Mouse (Mus musculus): ENCODE measurements around the gene Cib1.

Gene Cib1

GRCm38 (mm10) chr7:80201888-80202540 lies 30.6 kb downstream of the Cib1 start:
- DNase-seq (ENCODE audit: low spot score in 2 of 2) = no peak

- peak; percentile 42 to 54 for DNase-seq (ENCODE audit: low spot score in 2 of 2)
These were observed 31.6 kb downstream of the Cib1 start for GRCm38 (mm10) chr7:80200963-80201539.

- DNase-seq (ENCODE audit: low spot score in 2 of 2) = peak in 1 of 2 experiments; percentile 42
These were observed 32.0 kb downstream of the Cib1 start for GRCm38 (mm10) chr7:80200588-80200945.

- peak in 1 of 2 experiments; percentile 34 for DNase-seq (ENCODE audit: low spot score in 2 of 2)
These were observed 32.6 kb downstream of the Cib1 start for GRCm38 (mm10) chr7:80199851-80200587.

- no peak for DNase-seq (ENCODE audit: low spot score in 2 of 2)
These were observed 33.3 kb downstream of the Cib1 start for GRCm38 (mm10) chr7:80199286-80199685.

- DNase-seq (ENCODE audit: low spot score in 2 of 2) = peak; percentile 57 to 66
These were observed 33.8 kb downstream of the Cib1 start for GRCm38 (mm10) chr7:80198863-80199262.

- peak; percentile 82 to 85 for DNase-seq (ENCODE audit: low spot score in 2 of 2)
These were observed 34.5 kb downstream of the Cib1 start for GRCm38 (mm10) chr7:80197941-80198778.

GRCm38 (mm10) chr7:80197371-80197770 lies 35.2 kb downstream of the Cib1 start:
- peak; percentile 62 to 78 for DNase-seq (ENCODE audit: low spot score in 2 of 2)

GRCm38 (mm10) chr7:80195576-80196263 lies 36.9 kb downstream of the Cib1 start:
- peak; percentile 13 to 19 for DNase-seq (ENCODE audit: low spot score in 2 of 2)

GRCm38 (mm10) chr7:80195146-80195545 lies 37.5 kb downstream of the Cib1 start:
- peak in 1 of 2 experiments; percentile 28 for DNase-seq (ENCODE audit: low spot score in 2 of 2)

- peak; percentile 32 to 36 for DNase-seq (ENCODE audit: low spot score in 2 of 2)
These were observed 38.5 kb downstream of the Cib1 start for GRCm38 (mm10) chr7:80193941-80194739.

- DNase-seq (ENCODE audit: low spot score in 2 of 2) = peak; percentile 86 to 93
These were observed 40.2 kb downstream of the Cib1 start for GRCm38 (mm10) chr7:80192226-80193061.

GRCm38 (mm10) chr7:80191455-80191854 lies 41.2 kb downstream of the Cib1 start:
- DNase-seq (ENCODE audit: low spot score in 2 of 2) = peak; percentile 65 to 76

GRCm38 (mm10) chr7:80189147-80189933 lies 43.3 kb downstream of the Cib1 start:
- DNase-seq (ENCODE audit: low spot score in 2 of 2) = no peak

- no peak for DNase-seq (ENCODE audit: low spot score in 2 of 2)
These were observed 44.0 kb downstream of the Cib1 start for GRCm38 (mm10) chr7:80188579-80189125.

GRCm38 (mm10) chr7:80187501-80187900 lies 45.1 kb downstream of the Cib1 start:
- no peak for DNase-seq (ENCODE audit: low spot score in 2 of 2)

GRCm38 (mm10) chr7:80186531-80187296 lies 45.9 kb downstream of the Cib1 start, which contains the start of gene Sema4b:
Sema4b (plus strand) TSS chr7:80186841.
- DNase-seq (ENCODE audit: low spot score in 2 of 2) = peak; percentile 86 to 90

GRCm38 (mm10) chr7:80186021-80186420 lies 46.6 kb downstream of the Cib1 start:
- peak in 1 of 2 experiments; percentile 72 for DNase-seq (ENCODE audit: low spot score in 2 of 2)

All from spleen, postnatal 10 days (tissue).